Mouse (Mus musculus): ENCODE results near the gene Usp10. TPM values are rescaled to one million over a fixed set of nuclear protein-coding genes. Genes with fewer than 3 reads are reported as not detected.

Usp10 gene
- polyA plus RNA-seq, 1 experiment from 2014 or later, result 68.0 TPM

- H3K27ac ChIP-seq (replicated peaks in 1 of 2; ENCODE audit: control insufficient read depth in 1 of 2, insufficient read depth in 1 of 2, low read depth in 2 of 2, low read length in 2 of 2), result no peak overlapping the region
- no peak overlapping the region for H3K9ac ChIP-seq (ENCODE audit: low read length)
- ATAC-seq (ENCODE audit: insufficient number of reproducible peaks, insufficient read depth, low FRiP score, low read depth), result no peak
- peaks cover 17 to 64% of the 10 kb centered on the region in 2 experiments for H3K4me1 ChIP-seq (ENCODE audit: control insufficient read depth in 2 of 2, insufficient read depth in 2 of 2, low read length in 2 of 2)
- H3K4me3 ChIP-seq (ENCODE audit: control insufficient read depth in 1 of 2, insufficient read depth in 1 of 2, low read depth in 1 of 2, low read length in 2 of 2), result no peak overlapping the region
- WGBS, result 87% methylated on average over 4 of the region's 4 CpGs
- no peaks in the 10 kb centered on the region for H3K36me3 ChIP-seq (ENCODE audit: control insufficient read depth, insufficient read depth, low read length)
- no peaks in the 10 kb centered on the region for H3K9me3 ChIP-seq (ENCODE audit: control insufficient read depth, low read length)
- no peaks in the 10 kb centered on the region for H3K27me3 ChIP-seq (ENCODE audit: control insufficient read depth, insufficient read depth, low read length)
- H3K4me2 ChIP-seq (ENCODE audit: low read length), result no peak overlapping the region
Observed at GRCm38 (mm10) chr8:119915298-119915697, 5.1 kb downstream of the Usp10 start.

GRCm38 (mm10) chr8:119916237-119916892, 6.2 kb downstream of the Usp10 start:
- H3K4me2 ChIP-seq (ENCODE audit: low read length), result no peak overlapping the region
- H3K4me1 ChIP-seq (ENCODE audit: control insufficient read depth in 2 of 2, insufficient read depth in 2 of 2, low read length in 2 of 2), result peaks cover 17 to 63% of the 10 kb centered on the region in 2 experiments
- no peak overlapping the region for H3K27ac ChIP-seq (replicated peaks in 1 of 2; ENCODE audit: control insufficient read depth in 1 of 2, insufficient read depth in 1 of 2, low read depth in 2 of 2, low read length in 2 of 2)
- H3K36me3 ChIP-seq (ENCODE audit: control insufficient read depth, insufficient read depth, low read length), result no peaks in the 10 kb centered on the region
- H3K9me3 ChIP-seq (ENCODE audit: control insufficient read depth, low read length), result no peaks in the 10 kb centered on the region
- no peaks in the 10 kb centered on the region for H3K27me3 ChIP-seq (ENCODE audit: control insufficient read depth, insufficient read depth, low read length)
- no peak overlapping the region for H3K9ac ChIP-seq (ENCODE audit: low read length)
- WGBS, result 62% methylated on average over 16 of the region's 16 CpGs
- no peak for ATAC-seq (ENCODE audit: insufficient number of reproducible peaks, insufficient read depth, low FRiP score, low read depth)
- H3K4me3 ChIP-seq (ENCODE audit: control insufficient read depth in 1 of 2, insufficient read depth in 1 of 2, low read depth in 1 of 2, low read length in 2 of 2), result no peak overlapping the region

- ATAC-seq (ENCODE audit: insufficient number of reproducible peaks, insufficient read depth, low FRiP score, low read depth), result no peak
- no peaks in the 10 kb centered on the region for H3K27me3 ChIP-seq (ENCODE audit: control insufficient read depth, insufficient read depth, low read length)
- 82% methylated on average over 3 of the region's 3 CpGs for WGBS
- H3K4me3 ChIP-seq (ENCODE audit: control insufficient read depth in 1 of 2, insufficient read depth in 1 of 2, low read depth in 1 of 2, low read length in 2 of 2), result no peak overlapping the region
- H3K27ac ChIP-seq (replicated peaks in 1 of 2; ENCODE audit: control insufficient read depth in 1 of 2, insufficient read depth in 1 of 2, low read depth in 2 of 2, low read length in 2 of 2), result no peak overlapping the region
- no peak overlapping the region; the same call in 1 of the 2 replicates for H3K9ac ChIP-seq (ENCODE audit: low read length)
- H3K4me1 ChIP-seq (ENCODE audit: control insufficient read depth in 2 of 2, insufficient read depth in 2 of 2, low read length in 2 of 2), result peaks cover 16 to 54% of the 10 kb centered on the region in 2 experiments
- H3K4me2 ChIP-seq (ENCODE audit: low read length), result no peak overlapping the region
- H3K36me3 ChIP-seq (ENCODE audit: control insufficient read depth, insufficient read depth, low read length), result no peaks in the 10 kb centered on the region
- no peaks in the 10 kb centered on the region for H3K9me3 ChIP-seq (ENCODE audit: control insufficient read depth, low read length)
Observed at GRCm38 (mm10) chr8:119917415-119917814, 7.3 kb downstream of the Usp10 start.

- H3K9me3 ChIP-seq (ENCODE audit: control insufficient read depth, low read length), result no peaks in the 10 kb centered on the region
- H3K9ac ChIP-seq (ENCODE audit: low read length), result no peak overlapping the region
- WGBS, result 0% methylated on average over 1 of the region's 1 CpGs
- H3K27me3 ChIP-seq (ENCODE audit: control insufficient read depth, insufficient read depth, low read length), result no peaks in the 10 kb centered on the region
- peak; percentile 26; the same call in 1 of the 2 replicates for ATAC-seq (ENCODE audit: insufficient number of reproducible peaks, insufficient read depth, low FRiP score, low read depth)
- H3K36me3 ChIP-seq (ENCODE audit: control insufficient read depth, insufficient read depth, low read length), result no peaks in the 10 kb centered on the region
- peaks cover 12 to 48% of the 10 kb centered on the region in 2 experiments for H3K4me1 ChIP-seq (ENCODE audit: control insufficient read depth in 2 of 2, insufficient read depth in 2 of 2, low read length in 2 of 2)
- no peak overlapping the region for H3K4me2 ChIP-seq (ENCODE audit: low read length)
- H3K4me3 ChIP-seq (ENCODE audit: control insufficient read depth in 1 of 2, insufficient read depth in 1 of 2, low read depth in 1 of 2, low read length in 2 of 2), result no peak overlapping the region
- no peak overlapping the region for H3K27ac ChIP-seq (replicated peaks in 1 of 2; ENCODE audit: control insufficient read depth in 1 of 2, insufficient read depth in 1 of 2, low read depth in 2 of 2, low read length in 2 of 2)
Observed at GRCm38 (mm10) chr8:119918155-119918567, 8.0 kb downstream of the Usp10 start.

GRCm38 (mm10) chr8:119923259-119923658, 13.1 kb downstream of the Usp10 start:
- no peak overlapping the region for H3K4me3 ChIP-seq (ENCODE audit: control insufficient read depth in 1 of 2, insufficient read depth in 1 of 2, low read depth in 1 of 2, low read length in 2 of 2)
- ATAC-seq (ENCODE audit: insufficient number of reproducible peaks, insufficient read depth, low FRiP score, low read depth), result no peak
- 84% methylated on average over 5 of the region's 5 CpGs for WGBS
- no peaks in the 10 kb centered on the region for H3K36me3 ChIP-seq (ENCODE audit: control insufficient read depth, insufficient read depth, low read length)
- H3K4me2 ChIP-seq (ENCODE audit: low read length), result no peak overlapping the region
- H3K9me3 ChIP-seq (ENCODE audit: control insufficient read depth, low read length), result no peaks in the 10 kb centered on the region
- no peak overlapping the region for H3K9ac ChIP-seq (ENCODE audit: low read length)
- no peak overlapping the region for H3K27ac ChIP-seq (replicated peaks in 1 of 2; ENCODE audit: control insufficient read depth in 1 of 2, insufficient read depth in 1 of 2, low read depth in 2 of 2, low read length in 2 of 2)
- H3K27me3 ChIP-seq (ENCODE audit: control insufficient read depth, insufficient read depth, low read length), result no peaks in the 10 kb centered on the region
- H3K4me1 ChIP-seq (ENCODE audit: control insufficient read depth in 2 of 2, insufficient read depth in 2 of 2, low read length in 2 of 2), result peaks cover 9 to 22% of the 10 kb centered on the region in 2 experiments; a peak in 3 of 4 replicates

GRCm38 (mm10) chr8:119925428-119925827, 15.3 kb downstream of the Usp10 start:
- 0 out of 4 replicates have a peak overlapping the region, but pooled peaks of 1 of the 2 experiments have one; percentile 33 for H3K27ac ChIP-seq (replicated peaks in 1 of 2; ENCODE audit: control insufficient read depth in 1 of 2, insufficient read depth in 1 of 2, low read depth in 2 of 2, low read length in 2 of 2)
- H3K36me3 ChIP-seq (ENCODE audit: control insufficient read depth, insufficient read depth, low read length), result no peaks in the 10 kb centered on the region; the same call in 1 of the 2 replicates
- no peak overlapping the region for H3K9ac ChIP-seq (ENCODE audit: low read length)
- H3K4me3 ChIP-seq (ENCODE audit: control insufficient read depth in 1 of 2, insufficient read depth in 1 of 2, low read depth in 1 of 2, low read length in 2 of 2), result no peak overlapping the region
- H3K27me3 ChIP-seq (ENCODE audit: control insufficient read depth, insufficient read depth, low read length), result no peaks in the 10 kb centered on the region
- peaks cover 10 to 27% of the 10 kb centered on the region in 2 experiments for H3K4me1 ChIP-seq (ENCODE audit: control insufficient read depth in 2 of 2, insufficient read depth in 2 of 2, low read length in 2 of 2)
- 85% methylated on average over 4 of the region's 4 CpGs for WGBS
- H3K4me2 ChIP-seq (ENCODE audit: low read length), result no peak overlapping the region
- ATAC-seq (ENCODE audit: insufficient number of reproducible peaks, insufficient read depth, low FRiP score, low read depth), result no peak
- no peaks in the 10 kb centered on the region for H3K9me3 ChIP-seq (ENCODE audit: control insufficient read depth, low read length)

- Histone ChIP-seq H3K9me3 (ENCODE audit: control insufficient read depth, low read length) (no peaks in the 10 kb centered on the region), H3K27ac (replicated peaks in 1 of 2; ENCODE audit: control insufficient read depth in 1 of 2, insufficient read depth in 1 of 2, low read depth in 2 of 2, low read length in 2 of 2) (0 out of 4 replicates have a peak overlapping the region, but pooled peaks of 1 of the 2 experiments have one; percentile 33), H3K9ac (ENCODE audit: low read length) (no peak overlapping the region; the same call in 1 of the 2 replicates), H3K4me1 (ENCODE audit: control insufficient read depth in 2 of 2, insufficient read depth in 2 of 2, low read length in 2 of 2) (peaks cover 12 to 37% of the 10 kb centered on the region in 2 experiments), H3K27me3 (ENCODE audit: control insufficient read depth, insufficient read depth, low read length) (no peaks in the 10 kb centered on the region), H3K4me3 (ENCODE audit: control insufficient read depth in 1 of 2, insufficient read depth in 1 of 2, low read depth in 1 of 2, low read length in 2 of 2) (no peak overlapping the region), H3K4me2 (ENCODE audit: low read length) (no peak overlapping the region), H3K36me3 (ENCODE audit: control insufficient read depth, insufficient read depth, low read length) (no peaks in the 10 kb centered on the region; the same call in 1 of the 2 replicates)
- ATAC-seq (ENCODE audit: insufficient number of reproducible peaks, insufficient read depth, low FRiP score, low read depth), result no peak
- 74% methylated on average over 2 of the region's 2 CpGs for WGBS
Observed at GRCm38 (mm10) chr8:119926474-119926873, 16.3 kb downstream of the Usp10 start.

Measured in heart, embryonic 14.5 days (tissue).